Mouse (Mus musculus): Measurements from ENCODE around the gene Tacc2. TPM values are rescaled to one million over a fixed set of nuclear protein-coding genes. Genes with fewer than 3 reads are reported as not detected.

The Tacc2 gene
- polyA plus RNA-seq, 1 experiment from 2014 or later: 40.0 TPM

GRCm38 (mm10) chr7:130568783-130569436, 8.3 kb upstream of the Tacc2 start:
- DNase-seq (ENCODE audit: low read depth, low spot score): no peak
- TF ChIP-seq CTCF (IDR thresholded peaks at IDR 0.05): no peak
- CTCF ChIA-PET: interaction anchor here (1.8 kb wide), 1 partner anchor 14 kb away, joined by 4 read pairs; no protein-coding TSS in a partner anchor
- POLR2A ChIA-PET: no interaction called here
- ATAC-seq: no peak
- H3K27me3 ChIP-seq: no peaks in the 10 kb centered on the region
- in situ Hi-C loops (cut with MboI; ENCODE audit: low pct_unique_long_range_greater_than_20kb): no loop called here

DNA sequence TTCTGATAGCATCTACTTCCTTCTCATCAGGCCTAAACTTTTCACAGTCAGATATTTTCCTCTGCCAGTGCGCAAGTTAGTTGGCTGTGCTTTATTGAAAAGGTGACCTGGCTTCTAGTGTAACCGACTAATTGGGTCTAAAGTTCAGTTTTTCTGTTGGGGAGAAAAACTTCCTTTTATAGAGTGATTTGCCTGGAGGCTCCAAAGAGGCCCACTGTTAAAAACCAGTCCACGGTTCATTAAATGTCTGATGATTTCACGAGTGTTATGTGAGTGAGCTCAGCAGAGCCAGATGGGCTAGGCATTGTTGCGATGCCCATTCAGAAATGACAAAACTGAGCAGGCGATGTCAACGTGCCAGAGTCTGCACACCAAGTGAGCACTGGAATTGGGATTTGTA, 6.8 kb upstream of the Tacc2 start:
- TF ChIP-seq CTCF (IDR thresholded peaks at IDR 0.05): no peak
- ATAC-seq: no peak
- POLR2A ChIA-PET: no interaction called here
- in situ Hi-C loops (cut with MboI; ENCODE audit: low pct_unique_long_range_greater_than_20kb): no loop called here
- no peak for DNase-seq (ENCODE audit: low read depth, low spot score)
- CTCF ChIA-PET: interaction anchor here (0.9 to 1.8 kb wide), 3 partner anchors 10 to 33 kb away, joined by 3 to 5 read pairs (median 4); no protein-coding TSS in a partner anchor
- no peaks in the 10 kb centered on the region for H3K27me3 ChIP-seq

DNA sequence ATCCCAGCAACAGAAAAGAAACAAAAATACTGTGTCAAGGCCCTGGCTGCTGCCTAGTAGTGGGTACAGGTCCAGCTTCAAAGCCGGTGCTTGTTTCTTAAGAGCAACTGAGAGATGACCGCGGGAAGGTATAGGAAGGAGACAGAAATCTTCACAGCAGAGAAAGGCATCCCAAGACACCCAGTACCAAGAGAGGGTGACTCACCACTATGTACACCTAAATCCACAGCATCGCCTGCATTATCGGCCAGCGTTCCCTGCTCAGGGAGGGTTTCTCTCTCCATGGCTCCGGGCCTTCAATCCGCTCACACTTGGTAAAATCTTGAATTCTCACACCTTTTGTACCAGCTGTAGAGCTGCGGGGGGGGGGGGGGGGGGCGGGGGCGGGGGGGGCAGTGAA, 4.4 kb upstream of the Tacc2 start, which contains the start of gene Nsmce4a:
TSS of gene Nsmce4a (minus strand) at position 298 of the 400 bp plus-strand sequence.
- DNase-seq (ENCODE audit: low read depth, low spot score) (no peak), ATAC-seq (no peak)
- TF ChIP-seq CTCF (IDR thresholded peaks at IDR 0.05): no peak
- H3K27me3 ChIP-seq: no peaks in the 10 kb centered on the region
- in situ Hi-C loops (cut with MboI; ENCODE audit: low pct_unique_long_range_greater_than_20kb): no loop called here
- POLR2A ChIA-PET: no interaction called here
- CTCF ChIA-PET: no interaction called here

- ChIA-PET POLR2A (no interaction called here), CTCF (interaction anchor here (1.1 kb wide), 1 partner anchor 386 kb away, joined by 3 read pairs; no protein-coding TSS in a partner anchor)
- TF ChIP-seq CTCF (IDR thresholded peaks at IDR 0.05): no peak
- DNase-seq (ENCODE audit: low read depth, low spot score) (no peak), ATAC-seq (no peak)
- no peaks in the 10 kb centered on the region for H3K27me3 ChIP-seq
- in situ Hi-C loops (cut with MboI; ENCODE audit: low pct_unique_long_range_greater_than_20kb): no loop called here
These were observed 3.5 kb upstream of the Tacc2 start for GRCm38 (mm10) chr7:130573746-130574145.

DNA sequence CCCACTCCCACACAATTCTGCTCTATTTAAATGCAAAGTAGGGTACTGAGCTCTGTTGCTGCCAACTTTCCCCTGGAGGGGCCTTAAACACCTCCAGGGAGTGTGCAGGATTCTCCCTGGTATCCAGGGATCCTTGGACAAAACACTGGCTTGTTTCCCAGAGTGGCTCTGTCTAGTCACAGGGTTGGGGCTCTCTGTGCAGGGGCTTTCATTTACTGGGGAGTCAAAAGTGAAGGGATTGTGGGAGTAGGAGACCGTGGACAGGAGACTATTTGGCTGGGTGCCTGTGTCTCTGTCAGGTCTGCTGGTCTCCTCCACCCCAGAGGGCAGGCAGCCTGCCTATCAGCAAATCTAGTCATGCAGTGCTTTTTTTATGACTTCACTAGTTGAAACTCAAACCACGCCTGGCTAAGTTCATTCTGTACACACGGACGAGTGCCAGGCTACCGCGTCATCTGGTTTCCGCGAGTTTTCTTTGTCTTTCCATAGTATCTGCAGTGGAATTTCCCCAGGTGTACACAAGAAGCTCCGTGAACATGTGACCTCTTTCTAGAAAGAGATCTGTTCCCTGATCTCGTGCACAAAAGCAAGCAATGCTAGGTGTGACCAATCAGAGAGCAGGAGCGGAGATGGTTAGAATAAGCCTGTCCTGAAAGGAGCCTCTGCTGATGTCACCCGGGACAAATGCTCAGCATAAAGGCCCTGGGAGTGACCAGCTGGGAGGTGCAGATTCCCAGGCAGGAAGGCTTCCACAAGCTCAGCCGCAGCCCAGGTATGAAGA, 2.8 kb upstream of the Tacc2 start:
- DNase-seq (ENCODE audit: low read depth, low spot score) (peak; percentile 97), ATAC-seq (peak; percentile 76)
- in situ Hi-C loops (cut with MboI; ENCODE audit: low pct_unique_long_range_greater_than_20kb): no loop called here
- ChIA-PET CTCF (interaction anchor here (0.7 to 1.4 kb wide), 4 partner anchors 16 to 385 kb away, joined by 3 read pairs; no protein-coding TSS in a partner anchor), POLR2A (interaction anchor here (0.6 kb wide), 1 partner anchor 64 kb away, joined by 3 read pairs; no protein-coding TSS in a partner anchor)
- H3K27me3 ChIP-seq: no peaks in the 10 kb centered on the region
- no peak for TF ChIP-seq CTCF (IDR thresholded peaks at IDR 0.05)

DNA sequence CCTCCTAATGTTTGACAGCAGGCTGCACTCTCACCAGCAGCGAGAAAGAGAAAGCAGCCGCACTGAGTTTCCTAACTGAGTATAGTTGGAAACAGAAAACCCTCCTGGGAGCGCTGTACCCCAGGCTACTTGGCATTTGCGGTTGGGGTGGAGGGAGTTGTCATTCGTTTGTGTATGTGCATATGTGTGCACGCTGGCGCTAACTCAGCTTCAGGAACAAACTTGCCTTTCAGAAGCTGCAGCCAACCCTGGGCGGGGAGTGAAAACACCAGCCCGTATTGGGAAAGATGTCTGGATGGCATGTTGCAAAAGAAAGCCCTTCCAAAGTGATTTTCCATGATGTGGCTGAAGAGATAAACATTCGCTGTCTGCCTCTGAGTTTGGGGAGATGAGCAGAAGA, 257 bp upstream of the Tacc2 start:
- ChIA-PET CTCF (interaction anchor here (0.9 kb wide), 1 partner anchor 20 kb away, joined by 3 read pairs; no protein-coding TSS in a partner anchor), POLR2A (no interaction called here)
- ATAC-seq (no peak), DNase-seq (ENCODE audit: low read depth, low spot score) (no peak)
- no peaks in the 10 kb centered on the region for H3K27me3 ChIP-seq
- TF ChIP-seq CTCF (IDR thresholded peaks at IDR 0.05): no peak
- in situ Hi-C loops (cut with MboI; ENCODE audit: low pct_unique_long_range_greater_than_20kb): no loop called here

- CTCF ChIA-PET: no interaction called here
- POLR2A ChIA-PET: no interaction called here
- TF ChIP-seq CTCF (IDR thresholded peaks at IDR 0.05): no peak
- ATAC-seq: no peak
- H3K27me3 ChIP-seq: no peaks in the 10 kb centered on the region
- no peak for DNase-seq (ENCODE audit: low read depth, low spot score)
- in situ Hi-C loops (cut with MboI; ENCODE audit: low pct_unique_long_range_greater_than_20kb): no loop called here
These were observed 828 bp downstream of the Tacc2 start for GRCm38 (mm10) chr7:130578066-130578465.

- H3K27me3 ChIP-seq: no peaks in the 10 kb centered on the region
- TF ChIP-seq CTCF (IDR thresholded peaks at IDR 0.05): no peak
- ChIA-PET POLR2A (no interaction called here), CTCF (no interaction called here)
- in situ Hi-C loops (cut with MboI; ENCODE audit: low pct_unique_long_range_greater_than_20kb): no loop called here
- DNase-seq (ENCODE audit: low read depth, low spot score): no peak
- no peak for ATAC-seq
These were observed 1.4 kb downstream of the Tacc2 start for GRCm38 (mm10) chr7:130578607-130579006.

DNA sequence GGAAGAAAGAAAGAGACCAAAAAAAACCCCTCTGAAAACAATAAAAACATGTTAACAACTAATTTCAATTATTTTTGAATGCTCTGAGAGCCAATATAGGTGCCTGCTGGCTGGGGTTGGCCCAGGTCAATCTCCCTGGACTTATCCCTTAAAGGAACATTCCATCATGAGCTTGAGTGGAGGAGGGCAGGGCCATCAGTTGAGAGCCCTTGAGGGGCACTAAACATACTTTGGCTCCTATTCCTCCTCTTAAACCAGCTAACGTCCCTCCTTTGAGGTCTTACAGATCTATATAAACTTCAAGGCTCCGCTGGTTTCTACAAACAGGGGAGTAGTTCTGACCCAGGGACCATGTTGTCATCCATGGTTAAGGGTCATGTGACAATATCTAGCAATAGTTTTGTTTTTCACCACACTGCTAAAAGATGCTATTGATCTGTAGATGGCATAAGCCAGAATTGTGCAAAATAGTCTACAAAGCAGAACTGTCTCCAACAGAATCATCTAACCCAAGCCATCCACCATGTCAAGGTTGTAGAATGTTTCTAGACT, 9.4 kb downstream of the Tacc2 start:
- ChIA-PET CTCF (no interaction called here), POLR2A (no interaction called here)
- no peak for TF ChIP-seq CTCF (IDR thresholded peaks at IDR 0.05)
- in situ Hi-C loops (cut with MboI; ENCODE audit: low pct_unique_long_range_greater_than_20kb): no loop called here
- ATAC-seq (no peak), DNase-seq (ENCODE audit: low read depth, low spot score) (no peak)
- H3K27me3 ChIP-seq: no peaks in the 10 kb centered on the region

- ChIA-PET CTCF (interaction anchor here (0.6 to 1.2 kb wide), 3 partner anchors 12 to 173 kb away, joined by 3 to 4 read pairs (median 4); no protein-coding TSS in a partner anchor), POLR2A (no interaction called here)
- ATAC-seq: peak; percentile 20
- no peak for DNase-seq (ENCODE audit: low read depth, low spot score)
- no peak for TF ChIP-seq CTCF (IDR thresholded peaks at IDR 0.05)
- in situ Hi-C loops (cut with MboI; ENCODE audit: low pct_unique_long_range_greater_than_20kb): no loop called here
- H3K27me3 ChIP-seq: no peaks in the 10 kb centered on the region
These were observed 13.0 kb downstream of the Tacc2 start for GRCm38 (mm10) chr7:130590081-130590828.

Measured in Patski (cell line).